In the genomic region with DNA sequence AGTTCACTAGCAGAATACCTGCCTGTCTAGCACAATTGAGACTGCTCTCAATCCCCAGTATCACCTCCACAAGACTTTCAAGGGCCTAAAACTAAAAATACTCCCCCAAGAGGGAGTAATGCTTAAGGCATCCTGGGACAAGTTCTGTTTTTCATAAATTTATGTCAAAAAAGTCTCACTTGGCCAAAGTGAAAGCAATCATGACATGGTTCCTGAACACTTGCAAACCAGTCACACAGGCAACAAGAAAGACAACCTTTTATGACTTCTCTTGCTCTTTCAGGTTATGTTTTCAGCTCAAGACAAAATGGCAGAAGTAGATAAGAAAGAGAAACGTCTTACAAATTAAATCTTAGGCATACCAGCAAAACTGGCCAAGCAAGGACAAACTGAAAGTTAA, we compare ENCODE assay signal across 32 mouse cellular contexts.
DNase-seq lines count a peak whose midpoint lies in the region; ATAC-seq and TF ChIP-seq lines count a peak whose summit lies in the region.
"Had no signal": no experiment of that assay in that cellular context is flagged by ENCODE, and none has a peak within 500 bp of the region (broad histone marks: within the 10 kb centered on the region; RNA-seq: fewer than 3 reads in every experiment).

No protein-coding gene starts in this region.

- TF ChIP-seq EP300 in liver, postnatal 0 days (IDR thresholded peaks at IDR 0.05; ENCODE audit: low read depth) = no peak

- no peak for TF ChIP-seq CTCF in liver, postnatal 0 days (IDR thresholded peaks at IDR 0.05; ENCODE audit: low read depth)
- no peak for TF ChIP-seq CTCF in left cerebral cortex, adult 2 months (IDR thresholded peaks at IDR 0.05)

- no peaks in the 10 kb centered on the region for H3K36me3 ChIP-seq in liver, embryonic 13.5 days
- H3K36me3 ChIP-seq in liver, postnatal 0 days (replicated peaks; ENCODE audit: insufficient read depth, low read length) = no peaks in the 10 kb centered on the region
- H3K36me3 ChIP-seq in splenic B cell, adult 2 months (ENCODE audit: control insufficient read depth, insufficient read depth, low read length, poor library complexity, severe bottlenecking) = no peaks in the 10 kb centered on the region
- H3K36me3 ChIP-seq: embryonic facial prominence, embryonic 15.5 days; forebrain, embryonic 12.5 days; heart, embryonic 12.5 days; hindbrain, embryonic 13.5 days had no signal

- no peak overlapping the region for H3K27ac ChIP-seq in liver, embryonic 13.5 days
- H3K27ac ChIP-seq in liver, postnatal 0 days (ENCODE audit: low read depth) = no peak overlapping the region
- H3K27ac ChIP-seq in left cerebral cortex, adult 2 months = no peak overlapping the region
- H3K27ac ChIP-seq: embryonic facial prominence, embryonic 10.5 days; embryonic facial prominence, embryonic 15.5 days; forebrain, embryonic 12.5 days; hindbrain, embryonic 13.5 days; layer of hippocampus, adult 2 months had no signal

- intact Hi-C loops in left cerebral cortex, adult 2 months (cut with DNase I) = loop anchor here (5.0 kb wide), 2 partner anchors 64 to 79 kb away; no protein-coding TSS in a partner anchor

- no peak for DNase-seq in liver, embryonic 13.5 days
- no peak for DNase-seq in liver, postnatal 0 days
- DNase-seq in CD4-positive helper T cell, adult 2 months (ENCODE audit: low read depth, low spot score) = peak; percentile 34
- peak; percentile 23 for DNase-seq in T-cell, adult 2 months (ENCODE audit: low spot score)
- peak; percentile 45 for DNase-seq in splenic B cell, adult 2 months (ENCODE audit: low read depth, low spot score)
- DNase-seq in layer of hippocampus, adult 11-12 months (ENCODE audit: low spot score) = no peak
- no peak for DNase-seq in left cerebral cortex, adult 2 months (ENCODE audit: extremely low spot score in 1 of 2, low spot score in 2 of 2)
- DNase-seq: adrenal gland, adult 8-10 months; B cell, adult 2 months; cerebellum, adult 8-10 months; cerebellum, postnatal 25 days; forebrain, postnatal 0 days; gastrocnemius, postnatal 14 days; heart, adult 18-20 months; heart, postnatal 4 days; kidney, postnatal 14 days; left cerebral cortex, postnatal 4 days; lung, adult 18-20 months; lung, postnatal 4 days; midbrain, embryonic 14.5 days; right cerebral cortex, postnatal 25 days; thymus, adult 2 months; thymus, postnatal 4 days had no signal

- no peak overlapping the region for H3K4me2 ChIP-seq in liver, embryonic 13.5 days
- no peak overlapping the region for H3K4me2 ChIP-seq in liver, postnatal 0 days (ENCODE audit: low read depth, low read length)
- H3K4me2 ChIP-seq: embryonic facial prominence, embryonic 15.5 days; forebrain, embryonic 12.5 days; heart, embryonic 12.5 days; hindbrain, embryonic 13.5 days had no signal

- H3K4me1 ChIP-seq in liver, embryonic 13.5 days (replicated peaks) = peaks cover 41% of the 10 kb centered on the region
- H3K4me1 ChIP-seq in liver, postnatal 0 days (ENCODE audit: insufficient read depth) = peaks cover 25% of the 10 kb centered on the region

- no peak for ATAC-seq in liver, embryonic 13.5 days (ENCODE audit: low read depth)
- no peak for ATAC-seq in liver, postnatal 0 days
- ATAC-seq: activated CD4-positive, CD25-positive, alpha-beta regulatory T cell, adult 4 months; forebrain, postnatal 0 days; intestine, postnatal 0 days; lung, postnatal 0 days had no signal

- no peak overlapping the region for H3K4me3 ChIP-seq in liver, embryonic 13.5 days (replicated peaks)
- no peak overlapping the region for H3K4me3 ChIP-seq in liver, postnatal 0 days (ENCODE audit: low read depth, low read length)
- no peak overlapping the region for H3K4me3 ChIP-seq in left cerebral cortex, adult 2 months
- H3K4me3 ChIP-seq: embryonic facial prominence, embryonic 10.5 days; embryonic facial prominence, embryonic 15.5 days; forebrain, embryonic 12.5 days; heart, embryonic 12.5 days; hindbrain, embryonic 13.5 days; layer of hippocampus, adult 2 months had no signal

- WGBS in liver, embryonic 13.5 days (ENCODE audit: insufficient replicate concordance) = 13% methylated on average over 1 of the region's 1 CpGs
- WGBS in liver, postnatal 0 days (ENCODE audit: insufficient replicate concordance) = 49% methylated on average over 1 of the region's 1 CpGs

- H3K9ac ChIP-seq in liver, embryonic 13.5 days = 0 out of 2 replicates have a peak overlapping the region, but pooled peaks have one; percentile 14
- H3K9ac ChIP-seq in liver, postnatal 0 days (replicated peaks) = no peak overlapping the region
- H3K9ac ChIP-seq: embryonic facial prominence, embryonic 15.5 days; forebrain, embryonic 12.5 days; forebrain, postnatal 0 days; heart, embryonic 12.5 days; hindbrain, embryonic 13.5 days had no signal

- H3K27me3 ChIP-seq in liver, embryonic 13.5 days = no peaks in the 10 kb centered on the region
- H3K27me3 ChIP-seq in liver, postnatal 0 days (ENCODE audit: insufficient read depth, low read length) = no peaks in the 10 kb centered on the region
- no peaks in the 10 kb centered on the region for H3K27me3 ChIP-seq in splenic B cell, adult 2 months (ENCODE audit: control insufficient read depth, insufficient read depth, low read length, poor library complexity, severe bottlenecking)
- H3K27me3 ChIP-seq: embryonic facial prominence, embryonic 15.5 days; heart, embryonic 12.5 days had no signal

- H3K9me3 ChIP-seq in liver, embryonic 13.5 days (replicated peaks) = no peaks in the 10 kb centered on the region
- H3K9me3 ChIP-seq in liver, postnatal 0 days (ENCODE audit: low read length) = no peaks in the 10 kb centered on the region
- H3K9me3 ChIP-seq: embryonic facial prominence, embryonic 10.5 days; embryonic facial prominence, embryonic 15.5 days; forebrain, embryonic 12.5 days; heart, embryonic 12.5 days; hindbrain, embryonic 13.5 days had no signal

Comparison
In these comparisons a context has a peak if more than half of its experiments do, and no peak if none do; other contexts are left out.
1. DNase-seq: peak in CD4-positive helper T cell, adult 2 months (single experiment), T-cell, adult 2 months (single experiment) and splenic B cell, adult 2 months (single experiment); none in liver, embryonic 13.5 days (single experiment), liver, postnatal 0 days (single experiment), layer of hippocampus, adult 11-12 months (single experiment) and left cerebral cortex, adult 2 months (0 of 2).